Mouse (Mus musculus): ENCODE measurements around the gene Slc19a2.

GRCm38 (mm10) chr1:164248465-164249331 is at the start of gene Slc19a2:
- TF ChIP-seq CTCF (IDR thresholded peaks at IDR 0.05; ENCODE audit: control insufficient read depth, insufficient read depth, insufficient replicate concordance, low read depth, low read length) = no peak
- peak; percentile 22 for TF ChIP-seq POLR2A (IDR thresholded peaks at IDR 0.05; ENCODE audit: control insufficient read depth, low read depth, low read length)

All from testis, adult 2 months (tissue).